Mouse (Mus musculus) ES-E14 (cell line): Measurements from ENCODE around the gene Adamts17. TPM values are rescaled to one million over a fixed set of nuclear protein-coding genes. Genes with fewer than 3 reads are reported as not detected.

Experiments used
- DNase-seq: peaks from one replicate; pipeline ENCODE4 v3.0.0-alpha.2; 2013; ENCODE audit warnings: low read depth, low spot score
- H3K27ac ChIP-seq: 2 replicates; pipeline ENCODE4 v1.5.1; 2012; ENCODE audit warnings: low read depth, mild to moderate bottlenecking, low read length, moderate library complexity, mixed read lengths; ENCODE audit not compliant: poor library complexity, insufficient read depth, severe bottlenecking
- H3K36me3 ChIP-seq: 2 replicates; pipeline ENCODE4 v1.6.1; 2012; ENCODE audit warnings: mild to moderate bottlenecking, low read length, moderate library complexity, mixed read lengths; ENCODE audit not compliant: control insufficient read depth, poor library complexity, insufficient read depth, severe bottlenecking
- H3K4me1 ChIP-seq, 2 experiments: fragments of 150-350 bp in 1 of 2; sonication (generic) in 1 of 2; 2 replicates each; pipeline ENCODE4 v1.6.1; 2012; ENCODE audit warnings: low read length in 2 of 2, mild to moderate bottlenecking in 1 of 2, mixed read lengths in 1 of 2; ENCODE audit not compliant: control insufficient read depth in 2 of 2, insufficient read depth in 2 of 2, poor library complexity in 1 of 2
- H3K4me3 ChIP-seq, 2 experiments: fragments of 150-350 bp in 1 of 2; sonication (generic) in 1 of 2; 2 replicates each; pipeline ENCODE4 v1.5.1; 2012; ENCODE audit warnings: low read length in 2 of 2, low read depth in 1 of 2, mild to moderate bottlenecking in 1 of 2, mixed read lengths in 1 of 2; ENCODE audit not compliant: insufficient read depth in 1 of 2, poor library complexity in 1 of 2, severe bottlenecking in 1 of 2
- H3K9ac ChIP-seq: 2 replicates; pipeline ENCODE4 v1.6.1; 2012; ENCODE audit warnings: low read depth, mild to moderate bottlenecking, low read length, mixed read lengths; ENCODE audit not compliant: poor library complexity, insufficient read depth, severe bottlenecking
- H3K9me3 ChIP-seq: fragments of 150-350 bp; sonication (generic); 2 replicates; pipeline ENCODE4 v1.6.1; 2012; ENCODE audit warnings: low read depth, mild to moderate bottlenecking, low read length; ENCODE audit not compliant: control insufficient read depth, insufficient read depth
- CHD2 ChIP-seq: IDR thresholded peaks from 2 replicates; pipeline ENCODE4 v1.6.1; 2014; ENCODE audit warnings: mild to moderate bottlenecking, low read depth, low read length, inconsistent platforms
- HCFC1 ChIP-seq: IDR thresholded peaks from 2 replicates; pipeline ENCODE4 v1.6.1; 2012; ENCODE audit warnings: low read length, inconsistent platforms, borderline replicate concordance; ENCODE audit not compliant: insufficient read depth
- MAFK ChIP-seq: IDR thresholded peaks from 2 replicates; pipeline ENCODE4 v1.6.1; 2014; ENCODE audit warnings: mild to moderate bottlenecking, low read depth, low read length, inconsistent platforms; ENCODE audit not compliant: insufficient read depth
- ZC3H11A ChIP-seq: IDR thresholded peaks from 2 replicates; pipeline ENCODE4 v1.6.1; 2012; ENCODE audit warnings: low read depth, mild to moderate bottlenecking, inconsistent platforms, low read length, borderline replicate concordance
- ZNF384 ChIP-seq: IDR thresholded peaks from 2 replicates; pipeline ENCODE4 v1.6.1; 2012; ENCODE audit warnings: low read depth, low read length, inconsistent platforms
- in situ Hi-C, 2 experiments: fragments of 600-800 bp; cut with MboI; formaldehyde crosslinking; loops; one replicate each; pipeline ENCODE4 v1.15.1; 2025; ENCODE audit warnings: low sequenced_read_pairs in 2 of 2, inconsistent platforms in 1 of 2; ENCODE audit not compliant: unreplicated experiment in 2 of 2
- total RNA-seq: library from RNA; depleted of rRNA; stranded (reverse); fragments of 300-350 nt; gene quantifications from 2 replicates; pipeline ENCODE4 v1.2.3, GENCODE M21; 2012

Gene Adamts17
- total RNA-seq, 1 experiment: 2.0 TPM

DNA sequence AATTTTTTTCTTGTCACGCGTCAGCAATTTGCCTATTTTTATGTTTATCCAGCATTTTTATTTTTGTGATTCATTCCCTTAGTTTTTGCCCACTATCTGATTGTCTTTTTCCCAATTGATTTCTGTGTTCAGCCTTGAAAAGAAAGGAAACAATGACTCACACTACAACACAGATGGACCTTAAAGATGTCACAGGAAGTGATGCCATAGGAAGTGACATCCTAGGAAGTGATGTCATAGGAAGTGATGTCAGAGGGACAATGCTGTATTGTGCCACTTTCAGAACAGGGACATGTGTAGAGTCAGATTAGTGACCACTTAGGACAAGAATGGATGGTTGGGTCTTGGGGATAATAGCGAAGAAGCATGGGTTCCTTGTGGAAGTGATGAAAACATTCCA, 274.5 kb downstream of the Adamts17 start:
- H3K9ac ChIP-seq: no peak overlapping the region
- no peak for TF ChIP-seq HCFC1
- no peak for TF ChIP-seq CHD2
- TF ChIP-seq MAFK: no peak
- TF ChIP-seq ZNF384: no peak
- no peak for TF ChIP-seq ZC3H11A
- H3K4me1 ChIP-seq: no peaks in the 10 kb centered on the region
- H3K36me3 ChIP-seq: no peaks in the 10 kb centered on the region
- DNase-seq: no peak
- no peaks in the 10 kb centered on the region for H3K9me3 ChIP-seq
- H3K27ac ChIP-seq: no peak overlapping the region
- in situ Hi-C loops: no loop called here
- H3K4me3 ChIP-seq: no peak overlapping the region

DNA sequence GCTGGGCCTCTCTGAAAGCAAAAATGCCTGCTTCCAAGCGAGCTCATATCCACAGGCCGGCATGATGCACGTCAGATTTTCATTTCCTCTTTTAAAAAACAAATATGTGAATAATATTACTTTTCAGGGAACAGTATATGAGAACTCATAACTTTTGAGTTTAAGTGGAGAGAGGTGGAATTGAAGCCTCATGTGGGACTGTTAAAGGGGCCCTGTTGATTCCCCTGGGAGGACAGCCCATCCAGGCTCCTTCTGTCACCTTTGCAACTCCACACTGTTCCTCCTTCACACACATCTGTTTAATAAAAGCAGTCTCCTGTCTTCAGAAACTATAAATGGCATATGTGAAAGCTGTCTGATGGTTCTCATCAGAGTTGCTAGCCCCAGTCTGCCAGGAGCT, 275.5 kb downstream of the Adamts17 start:
- DNase-seq: no peak
- H3K4me1 ChIP-seq: no peaks in the 10 kb centered on the region
- H3K9ac ChIP-seq: no peak overlapping the region
- H3K9me3 ChIP-seq: no peaks in the 10 kb centered on the region
- no peak overlapping the region for H3K4me3 ChIP-seq
- no peak overlapping the region for H3K27ac ChIP-seq
- no peaks in the 10 kb centered on the region for H3K36me3 ChIP-seq
- TF ChIP-seq CHD2 (no peak), ZNF384 (no peak), MAFK (no peak), HCFC1 (no peak), ZC3H11A (no peak)
- in situ Hi-C loops: no loop called here

DNA sequence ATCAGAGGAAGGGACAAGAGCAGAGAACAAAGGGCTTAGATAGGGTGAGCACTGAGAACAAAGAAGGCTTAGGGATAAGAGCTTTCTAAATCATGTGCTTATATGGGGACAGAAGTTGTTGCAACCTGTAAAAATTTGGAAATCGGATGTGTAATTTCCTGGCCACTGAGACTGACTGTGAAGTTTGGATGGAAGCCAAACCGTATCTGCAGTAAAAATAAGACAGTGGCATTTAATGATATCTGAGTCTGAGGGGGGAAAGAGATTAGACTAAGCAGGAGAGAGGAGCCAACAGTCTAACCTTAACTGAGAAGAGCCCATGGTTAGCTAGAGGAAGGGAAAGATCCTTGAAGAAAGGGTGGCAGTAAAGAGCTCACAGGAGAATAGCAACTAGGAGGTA, 295.6 kb downstream of the Adamts17 start:
- Histone ChIP-seq H3K9me3 (no peaks in the 10 kb centered on the region), H3K4me1 (no peaks in the 10 kb centered on the region), H3K4me3 (no peak overlapping the region), H3K27ac (no peak overlapping the region), H3K9ac (no peak overlapping the region), H3K36me3 (no peaks in the 10 kb centered on the region)
- DNase-seq: no peak
- TF ChIP-seq ZC3H11A: no peak
- no peak for TF ChIP-seq ZNF384
- no peak for TF ChIP-seq MAFK
- no peak for TF ChIP-seq CHD2
- no peak for TF ChIP-seq HCFC1
- in situ Hi-C loops: no loop called here

DNA sequence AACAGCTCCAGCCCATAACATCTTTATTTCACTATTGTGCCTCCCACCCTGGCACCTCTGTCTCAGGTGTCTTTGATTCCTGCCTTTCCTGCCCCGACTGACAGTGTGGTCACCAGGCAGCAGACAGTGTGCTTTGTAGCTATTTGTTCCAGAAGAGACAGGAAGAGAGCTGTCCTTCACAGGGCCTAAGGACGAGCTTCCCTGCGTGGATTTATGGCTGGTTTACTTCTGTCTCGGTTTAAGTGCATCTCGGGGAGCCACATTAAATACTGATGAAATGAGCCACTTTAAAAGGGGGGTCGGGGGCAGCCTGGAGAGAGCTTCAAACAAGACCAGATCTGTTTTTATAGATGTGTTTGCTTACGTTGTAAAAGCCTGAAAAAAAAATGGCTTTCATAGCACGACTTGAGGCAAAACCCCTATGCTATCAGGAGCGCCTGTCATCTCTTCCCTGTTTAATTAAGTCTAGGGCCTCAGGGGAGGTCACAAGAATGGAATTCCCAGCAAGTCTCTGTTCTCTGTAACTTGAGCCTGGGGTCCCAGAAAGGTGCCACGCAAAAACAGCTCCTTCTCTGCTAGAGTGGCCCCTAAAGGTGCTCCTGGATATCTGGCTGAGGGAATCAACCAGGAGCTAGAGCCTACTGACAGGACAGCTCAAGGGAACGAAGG, 302.9 kb downstream of the Adamts17 start:
- Histone ChIP-seq H3K4me1 (no peaks in the 10 kb centered on the region), H3K27ac (no peak overlapping the region)

More for the DNA sequence above, 302.9 kb downstream of the Adamts17 start:
- no peaks in the 10 kb centered on the region for H3K9me3 ChIP-seq
- DNase-seq: no peak
- no peak for TF ChIP-seq ZNF384
- TF ChIP-seq HCFC1: no peak
- no peak for TF ChIP-seq ZC3H11A
- TF ChIP-seq MAFK: no peak
- TF ChIP-seq CHD2: no peak
- no peak overlapping the region for H3K4me3 ChIP-seq
- no peak overlapping the region for H3K9ac ChIP-seq
- H3K36me3 ChIP-seq: no peaks in the 10 kb centered on the region
- in situ Hi-C loops: no loop called here
